Mouse (Mus musculus): ENCODE data around the gene Cactin.

- no peak for TF ChIP-seq CTCF (IDR thresholded peaks at IDR 0.05; ENCODE audit: low read depth)
- no peak for TF ChIP-seq EP300 (IDR thresholded peaks at IDR 0.05; ENCODE audit: low read depth)
Observed at GRCm38 (mm10) chr10:81322444-81322843, 1.5 kb downstream of the Cactin start.
